Mouse (Mus musculus): ENCODE measurements around the gene Pak6. TPM values are rescaled to one million over a fixed set of nuclear protein-coding genes. Genes with fewer than 3 reads are reported as not detected.

The Pak6 gene
- polyA plus RNA-seq, 1 experiment = 8.2 TPM

GRCm38 (mm10) chr2:118689875-118690274, 26.8 kb downstream of the Pak6 start:
- 76% methylated on average over 10 of the region's 10 CpGs for WGBS
- no peak for DNase-seq
- Histone ChIP-seq H3K4me1 (ENCODE audit: control insufficient read depth, insufficient read depth, low read length) (no peaks in the 10 kb centered on the region), H3K4me3 (replicated peaks; ENCODE audit: extremely low read depth, low read depth, low read length) (no peak overlapping the region)
- TF ChIP-seq CTCF (IDR thresholded peaks at IDR 0.05; ENCODE audit: insufficient read depth, low read length) (no peak), POLR2A (IDR thresholded peaks at IDR 0.05; ENCODE audit: borderline replicate concordance, extremely low read depth, low read depth, low read length) (no peak)

GRCm38 (mm10) chr2:118693370-118693966, 30.4 kb downstream of the Pak6 start:
- 77% methylated on average over 19 of the region's 19 CpGs for WGBS
- no peak for DNase-seq
- Histone ChIP-seq H3K4me1 (ENCODE audit: control insufficient read depth, insufficient read depth, low read length) (no peaks in the 10 kb centered on the region; the same call in 1 of the 2 replicates), H3K4me3 (replicated peaks; ENCODE audit: extremely low read depth, low read depth, low read length) (no peak overlapping the region)
- no peak for TF ChIP-seq CTCF (IDR thresholded peaks at IDR 0.05; ENCODE audit: insufficient read depth, low read length)
- TF ChIP-seq POLR2A (IDR thresholded peaks at IDR 0.05; ENCODE audit: borderline replicate concordance, extremely low read depth, low read depth, low read length) = no peak

- WGBS = 33% methylated on average over 11 of the region's 11 CpGs
- TF ChIP-seq POLR2A (IDR thresholded peaks at IDR 0.05; ENCODE audit: borderline replicate concordance, extremely low read depth, low read depth, low read length) (no peak), CTCF (IDR thresholded peaks at IDR 0.05; ENCODE audit: insufficient read depth, low read length) (peak; percentile 46; the same call in 1 of the 2 replicates)
- DNase-seq = peak; percentile 39
- Histone ChIP-seq H3K4me3 (replicated peaks; ENCODE audit: extremely low read depth, low read depth, low read length) (no peak overlapping the region), H3K4me1 (ENCODE audit: control insufficient read depth, insufficient read depth, low read length) (no peaks in the 10 kb centered on the region; the same call in none of the 2 replicates)
These were observed 32.7 kb downstream of the Pak6 start for GRCm38 (mm10) chr2:118695677-118696232.

GRCm38 (mm10) chr2:118696451-118697308, 33.6 kb downstream of the Pak6 start:
- DNase-seq = peak; percentile 37
- TF ChIP-seq POLR2A (IDR thresholded peaks at IDR 0.05; ENCODE audit: borderline replicate concordance, extremely low read depth, low read depth, low read length) = no peak
- no peak for TF ChIP-seq CTCF (IDR thresholded peaks at IDR 0.05; ENCODE audit: insufficient read depth, low read length)
- Histone ChIP-seq H3K4me3 (replicated peaks; ENCODE audit: extremely low read depth, low read depth, low read length) (no peak overlapping the region), H3K4me1 (ENCODE audit: control insufficient read depth, insufficient read depth, low read length) (no peaks in the 10 kb centered on the region; the same call in none of the 2 replicates)
- WGBS = 36% methylated on average over 21 of the region's 21 CpGs

GRCm38 (mm10) chr2:118697311-118697877, 34.3 kb downstream of the Pak6 start:
- no peak for DNase-seq
- 29% methylated on average over 5 of the region's 5 CpGs for WGBS
- no peak overlapping the region for H3K4me3 ChIP-seq (replicated peaks; ENCODE audit: extremely low read depth, low read depth, low read length)
- H3K4me1 ChIP-seq (ENCODE audit: control insufficient read depth, insufficient read depth, low read length) = no peaks in the 10 kb centered on the region; the same call in none of the 2 replicates
- TF ChIP-seq CTCF (IDR thresholded peaks at IDR 0.05; ENCODE audit: insufficient read depth, low read length) (no peak), POLR2A (IDR thresholded peaks at IDR 0.05; ENCODE audit: borderline replicate concordance, extremely low read depth, low read depth, low read length) (no peak)

- no peak for TF ChIP-seq POLR2A (IDR thresholded peaks at IDR 0.05; ENCODE audit: borderline replicate concordance, extremely low read depth, low read depth, low read length)
- no peak for TF ChIP-seq CTCF (IDR thresholded peaks at IDR 0.05; ENCODE audit: insufficient read depth, low read length)
- no peak for DNase-seq
- H3K4me1 ChIP-seq (ENCODE audit: control insufficient read depth, insufficient read depth, low read length) = peaks cover under 1% of the 10 kb centered on the region
- 33% methylated on average over 7 of the region's 7 CpGs for WGBS
- H3K4me3 ChIP-seq (replicated peaks; ENCODE audit: extremely low read depth, low read depth, low read length) = no peak overlapping the region
These were observed 34.9 kb downstream of the Pak6 start for GRCm38 (mm10) chr2:118697955-118698354.

GRCm38 (mm10) chr2:118700179-118701062, 37.3 kb downstream of the Pak6 start:
- DNase-seq = peak; percentile 85
- 8% methylated on average over 32 of the region's 32 CpGs for WGBS
- Histone ChIP-seq H3K4me3 (replicated peaks; ENCODE audit: extremely low read depth, low read depth, low read length) (no peak overlapping the region), H3K4me1 (ENCODE audit: control insufficient read depth, insufficient read depth, low read length) (peaks cover 8% of the 10 kb centered on the region)
- TF ChIP-seq CTCF (IDR thresholded peaks at IDR 0.05; ENCODE audit: insufficient read depth, low read length) (peak; percentile 74), POLR2A (IDR thresholded peaks at IDR 0.05; ENCODE audit: borderline replicate concordance, extremely low read depth, low read depth, low read length) (no peak)

- Histone ChIP-seq H3K4me3 (replicated peaks; ENCODE audit: extremely low read depth, low read depth, low read length) (no peak overlapping the region), H3K4me1 (ENCODE audit: control insufficient read depth, insufficient read depth, low read length) (peaks cover 8% of the 10 kb centered on the region)
- 47% methylated on average over 5 of the region's 5 CpGs for WGBS
- no peak for DNase-seq
- no peak for TF ChIP-seq CTCF (IDR thresholded peaks at IDR 0.05; ENCODE audit: insufficient read depth, low read length)
- no peak for TF ChIP-seq POLR2A (IDR thresholded peaks at IDR 0.05; ENCODE audit: borderline replicate concordance, extremely low read depth, low read depth, low read length)
These were observed 38.1 kb downstream of the Pak6 start for GRCm38 (mm10) chr2:118701161-118701560.
